Mouse (Mus musculus) embryonic facial prominence, embryonic 13.5 days (tissue): ENCODE data around the gene Rad21l. TPM values are rescaled to one million over a fixed set of nuclear protein-coding genes. Genes with fewer than 3 reads are reported as not detected.

Experiments used
- ATAC-seq: fragments of 200-750 bp; cut with Nextera tagmentation; 2 replicates; pipeline ENCODE4 v1.8.0; 2017; ENCODE audit warnings: low read depth; ENCODE audit not compliant: insufficient number of reproducible peaks, insufficient read depth, low FRiP score, low TSS enrichment
- H3K27ac ChIP-seq: fragments of 300-500 bp; sonication (generic); 2 replicates; pipeline ENCODE4 v1.5.1; 2015; ENCODE audit warnings: moderate library complexity, mild to moderate bottlenecking, inconsistent platforms
- H3K27me3 ChIP-seq: fragments of 300-500 bp; sonication (generic); 2 replicates; pipeline ENCODE4 v1.6.1; 2015; ENCODE audit warnings: mild to moderate bottlenecking, inconsistent platforms
- H3K36me3 ChIP-seq: fragments of 300-500 bp; sonication (generic); 2 replicates; pipeline ENCODE4 v1.6.1; 2015; ENCODE audit warnings: mild to moderate bottlenecking, inconsistent platforms
- H3K4me1 ChIP-seq: fragments of 300-500 bp; sonication (generic); 2 replicates; pipeline ENCODE4 v1.6.1; 2015; ENCODE audit warnings: inconsistent platforms
- H3K4me2 ChIP-seq: fragments of 300-500 bp; sonication (generic); 2 replicates; pipeline ENCODE4 v1.6.1; 2015; ENCODE audit warnings: moderate library complexity, mild to moderate bottlenecking, inconsistent platforms
- H3K4me3 ChIP-seq: fragments of 300-500 bp; sonication (generic); 2 replicates; pipeline ENCODE4 v1.5.1; 2015; ENCODE audit warnings: mild to moderate bottlenecking, inconsistent platforms
- H3K9ac ChIP-seq: fragments of 300-500 bp; sonication (generic); 2 replicates; pipeline ENCODE4 v1.6.1; 2015; ENCODE audit warnings: mild to moderate bottlenecking, inconsistent platforms
- H3K9me3 ChIP-seq: fragments of 300-500 bp; sonication (generic); 2 replicates; pipeline ENCODE4 v1.6.1; 2016; ENCODE audit warnings: inconsistent platforms
- WGBS: fragments of 180-500 bp; shearing (Covaris S2); methylation state at CpG from one replicate; pipeline ENCODE4 v1.1.7; 2015; ENCODE audit warnings: mixed read lengths; 5-methylcytosine and 5-hydroxymethylcytosine counted together
- polyA plus RNA-seq: library from polyadenylated mRNA; unstranded; fragments of >200 nt; fragmentation: Nextera tagmentation; extraction: Ambion mirVana; gene quantifications from 2 replicates; pipeline ENCODE4 v1.2.1, GENCODE M21; 2015

Rad21l gene
- not detected in 2 replicates for polyA plus RNA-seq

- no peak within 1 kb of the TSS for H3K4me3 ChIP-seq
- WGBS = 67% methylated on average over 3 of the region's 3 CpGs
- H3K27me3 ChIP-seq = peaks cover 19% of the 10 kb centered on the region
- no peaks in the 10 kb centered on the region for H3K9me3 ChIP-seq
- H3K27ac ChIP-seq = no peak within 1 kb of the TSS
- ATAC-seq = no peak
- no peaks in the 10 kb centered on the region for H3K36me3 ChIP-seq
- H3K4me2 ChIP-seq = no peak within 1 kb of the TSS
- H3K9ac ChIP-seq = no peak within 1 kb of the TSS
- H3K4me1 ChIP-seq = no peaks in the 10 kb centered on the region
Measured at GRCm38 (mm10) chr2:151668433-151668832, at the start of gene Rad21l. Gene Rad21l, minus strand, starts transcription at chr2:151668533.

- ATAC-seq = no peak
- no peak overlapping the region for H3K27ac ChIP-seq
- no peak overlapping the region for H3K4me3 ChIP-seq
- H3K9me3 ChIP-seq = no peaks in the 10 kb centered on the region
- H3K4me1 ChIP-seq = no peaks in the 10 kb centered on the region
- H3K9ac ChIP-seq = no peak overlapping the region
- H3K4me2 ChIP-seq = no peak overlapping the region
- H3K27me3 ChIP-seq = no peaks in the 10 kb centered on the region
- WGBS = 88% methylated on average over 2 of the region's 2 CpGs
- peaks cover 50% of the 10 kb centered on the region for H3K36me3 ChIP-seq
Measured at GRCm38 (mm10) chr2:151716318-151717055, 48.2 kb upstream of the Rad21l start.

- 88% methylated on average over 4 of the region's 4 CpGs for WGBS
- Histone ChIP-seq H3K27me3 (no peaks in the 10 kb centered on the region), H3K9ac (no peak overlapping the region), H3K4me3 (no peak overlapping the region), H3K27ac (no peak overlapping the region), H3K4me1 (no peaks in the 10 kb centered on the region), H3K36me3 (peaks cover 43% of the 10 kb centered on the region), H3K4me2 (no peak overlapping the region), H3K9me3 (no peaks in the 10 kb centered on the region)
- ATAC-seq = no peak
Measured at GRCm38 (mm10) chr2:151715526-151715925, 47.2 kb upstream of the Rad21l start.

GRCm38 (mm10) chr2:151712647-151713046 is 44.3 kb upstream of the Rad21l start:
- no peaks in the 10 kb centered on the region for H3K27me3 ChIP-seq
- no peak overlapping the region for H3K27ac ChIP-seq
- no peaks in the 10 kb centered on the region for H3K9me3 ChIP-seq
- no peak overlapping the region for H3K4me2 ChIP-seq
- no peak overlapping the region for H3K4me3 ChIP-seq
- H3K4me1 ChIP-seq = 0 out of 2 replicates have a peak, but pooled peaks cover 6% of the 10 kb centered on the region
- H3K36me3 ChIP-seq = peaks cover 15% of the 10 kb centered on the region
- WGBS = 30% methylated on average over 3 of the region's 3 CpGs
- no peak for ATAC-seq
- no peak overlapping the region for H3K9ac ChIP-seq

GRCm38 (mm10) chr2:151702851-151703190 is 34.5 kb upstream of the Rad21l start:
- H3K4me3 ChIP-seq = peak overlapping the region; percentile 71
- no peak overlapping the region for H3K27ac ChIP-seq
- H3K4me1 ChIP-seq = 0 out of 2 replicates have a peak, but pooled peaks cover 6% of the 10 kb centered on the region
- no peaks in the 10 kb centered on the region for H3K36me3 ChIP-seq
- WGBS = 1% methylated on average over 17 of the region's 17 CpGs
- H3K9me3 ChIP-seq = no peaks in the 10 kb centered on the region
- peak overlapping the region; percentile 80 for H3K9ac ChIP-seq
- peak overlapping the region; percentile 100 for H3K4me2 ChIP-seq
- peaks cover 57% of the 10 kb centered on the region for H3K27me3 ChIP-seq
- ATAC-seq = no peak; the same call in none of the 2 replicates

- Histone ChIP-seq H3K9ac (peak overlapping the region; percentile 80), H3K27me3 (peaks cover 57% of the 10 kb centered on the region), H3K27ac (no peak overlapping the region), H3K9me3 (no peaks in the 10 kb centered on the region), H3K4me2 (peak overlapping the region; percentile 100), H3K4me1 (0 out of 2 replicates have a peak, but pooled peaks cover 6% of the 10 kb centered on the region), H3K4me3 (peak overlapping the region; percentile 71), H3K36me3 (no peaks in the 10 kb centered on the region)
- peak; percentile 72 for ATAC-seq
- WGBS = under 1% methylated on average over 66 of the region's 97 CpGs
Measured at GRCm38 (mm10) chr2:151702146-151702850, 34.0 kb upstream of the Rad21l start.

GRCm38 (mm10) chr2:151701231-151702145 is 33.2 kb upstream of the Rad21l start, which contains the start of gene Tmem74b:
Gene Tmem74b, plus strand, starts transcription at chr2:151702008.
- H3K4me1 ChIP-seq = 0 out of 2 replicates have a peak, but pooled peaks cover 6% of the 10 kb centered on the region
- no peak within 1 kb of the TSS for H3K27ac ChIP-seq
- peaks cover 57% of the 10 kb centered on the region for H3K27me3 ChIP-seq
- H3K36me3 ChIP-seq = no peaks in the 10 kb centered on the region
- no peak for ATAC-seq
- WGBS = 3% methylated on average over 24 of the region's 25 CpGs
- H3K9ac ChIP-seq = peak within 1 kb of the TSS; percentile 80
- peak within 1 kb of the TSS; percentile 71 for H3K4me3 ChIP-seq
- H3K4me2 ChIP-seq = peak within 1 kb of the TSS; percentile 100
- no peaks in the 10 kb centered on the region for H3K9me3 ChIP-seq

- Histone ChIP-seq H3K9me3 (no peaks in the 10 kb centered on the region), H3K36me3 (no peaks in the 10 kb centered on the region), H3K4me1 (no peaks in the 10 kb centered on the region), H3K27ac (no peak overlapping the region), H3K27me3 (no peaks in the 10 kb centered on the region), H3K9ac (no peak overlapping the region), H3K4me2 (no peak overlapping the region), H3K4me3 (no peak overlapping the region)
- WGBS = 85% methylated on average over 4 of the region's 4 CpGs
- ATAC-seq = no peak
Measured at GRCm38 (mm10) chr2:151682976-151683375, 14.6 kb upstream of the Rad21l start.

- H3K36me3 ChIP-seq = no peaks in the 10 kb centered on the region
- no peak for ATAC-seq
- H3K27ac ChIP-seq = no peak overlapping the region
- no peaks in the 10 kb centered on the region for H3K4me1 ChIP-seq
- H3K4me2 ChIP-seq = no peak overlapping the region
- no peaks in the 10 kb centered on the region for H3K9me3 ChIP-seq
- H3K9ac ChIP-seq = no peak overlapping the region
- WGBS = 59% methylated on average over 3 of the region's 3 CpGs
- H3K27me3 ChIP-seq = no peaks in the 10 kb centered on the region
- no peak overlapping the region for H3K4me3 ChIP-seq
Measured at GRCm38 (mm10) chr2:151682357-151682756, 14.0 kb upstream of the Rad21l start.

GRCm38 (mm10) chr2:151676234-151676633 is 7.9 kb upstream of the Rad21l start:
- H3K4me2 ChIP-seq = no peak overlapping the region
- no peak overlapping the region for H3K4me3 ChIP-seq
- H3K4me1 ChIP-seq = no peaks in the 10 kb centered on the region
- no peak for ATAC-seq
- H3K9ac ChIP-seq = no peak overlapping the region
- H3K9me3 ChIP-seq = no peaks in the 10 kb centered on the region
- H3K27me3 ChIP-seq = peaks cover 1% of the 10 kb centered on the region; the same call in 1 of the 2 replicates
- WGBS = 70% methylated on average over 2 of the region's 2 CpGs
- no peak overlapping the region for H3K27ac ChIP-seq
- no peaks in the 10 kb centered on the region for H3K36me3 ChIP-seq

GRCm38 (mm10) chr2:151670968-151671329 is 2.6 kb upstream of the Rad21l start:
- Histone ChIP-seq H3K9me3 (no peaks in the 10 kb centered on the region), H3K4me3 (no peak overlapping the region), H3K27ac (no peak overlapping the region), H3K4me2 (no peak overlapping the region), H3K9ac (no peak overlapping the region), H3K4me1 (no peaks in the 10 kb centered on the region), H3K36me3 (no peaks in the 10 kb centered on the region), H3K27me3 (peaks cover 19% of the 10 kb centered on the region)
- 48% methylated on average over 1 of the region's 1 CpGs for WGBS
- 0 out of 2 replicates have a peak, but pooled peaks have one; percentile 15 for ATAC-seq
